Mouse (Mus musculus) forebrain, embryonic 12.5 days (tissue): Measurements from ENCODE around the gene Unc13c. TPM values are rescaled to one million over a fixed set of nuclear protein-coding genes. Genes with fewer than 3 reads are reported as not detected.
A peak's percentile ranks its signal among the peaks of the same experiment; 100 is the strongest.

Source experiments
- ATAC-seq: fragments of 200-750 bp; cut with Nextera tagmentation; 2 replicates; pipeline ENCODE4 v1.8.0; 2017; ENCODE audit warnings: moderate TSS enrichment; ENCODE audit not compliant: low FRiP score
- H3K27ac ChIP-seq: fragments of 300-500 bp; sonication (generic); 2 replicates; pipeline ENCODE4 v1.5.1; 2016; ENCODE audit warnings: mild to moderate bottlenecking
- H3K27me3 ChIP-seq: fragments of 300-500 bp; sonication (generic); 2 replicates; pipeline ENCODE4 v1.6.1; 2016; ENCODE audit warnings: mild to moderate bottlenecking
- H3K36me3 ChIP-seq: fragments of 300-500 bp; sonication (generic); replicated peaks from 2 replicates; pipeline ENCODE4 v1.6.1; 2016; ENCODE audit warnings: mild to moderate bottlenecking
- H3K4me1 ChIP-seq: fragments of 300-500 bp; sonication (generic); 2 replicates; pipeline ENCODE4 v1.6.1; 2016
- H3K4me2 ChIP-seq: fragments of 300-500 bp; sonication (generic); 2 replicates; pipeline ENCODE4 v1.6.1; 2016; ENCODE audit warnings: mild to moderate bottlenecking, moderate library complexity
- H3K4me3 ChIP-seq: fragments of 300-500 bp; sonication (generic); replicated peaks from 2 replicates; pipeline ENCODE4 v1.5.1; 2016; ENCODE audit warnings: mild to moderate bottlenecking
- H3K9ac ChIP-seq: fragments of 300-500 bp; sonication (generic); 2 replicates; pipeline ENCODE4 v1.6.1; 2016; ENCODE audit warnings: mild to moderate bottlenecking
- H3K9me3 ChIP-seq: fragments of 300-500 bp; sonication (generic); 2 replicates; pipeline ENCODE4 v1.6.1; 2016
- WGBS: fragments of 180-500 bp; shearing (Covaris S2); methylation state at CpG from one replicate; pipeline ENCODE4 v1.1.7; 2016; 5-methylcytosine and 5-hydroxymethylcytosine counted together
- polyA plus RNA-seq: library from polyadenylated mRNA; unstranded; fragments of >200 nt; fragmentation: Nextera tagmentation; extraction: Ambion mirVana; gene quantifications from 2 replicates; pipeline ENCODE4 v1.2.1, GENCODE M21; 2016

Gene Unc13c
- polyA plus RNA-seq, 1 experiment from 2014 or later = 0.46 TPM

DNA sequence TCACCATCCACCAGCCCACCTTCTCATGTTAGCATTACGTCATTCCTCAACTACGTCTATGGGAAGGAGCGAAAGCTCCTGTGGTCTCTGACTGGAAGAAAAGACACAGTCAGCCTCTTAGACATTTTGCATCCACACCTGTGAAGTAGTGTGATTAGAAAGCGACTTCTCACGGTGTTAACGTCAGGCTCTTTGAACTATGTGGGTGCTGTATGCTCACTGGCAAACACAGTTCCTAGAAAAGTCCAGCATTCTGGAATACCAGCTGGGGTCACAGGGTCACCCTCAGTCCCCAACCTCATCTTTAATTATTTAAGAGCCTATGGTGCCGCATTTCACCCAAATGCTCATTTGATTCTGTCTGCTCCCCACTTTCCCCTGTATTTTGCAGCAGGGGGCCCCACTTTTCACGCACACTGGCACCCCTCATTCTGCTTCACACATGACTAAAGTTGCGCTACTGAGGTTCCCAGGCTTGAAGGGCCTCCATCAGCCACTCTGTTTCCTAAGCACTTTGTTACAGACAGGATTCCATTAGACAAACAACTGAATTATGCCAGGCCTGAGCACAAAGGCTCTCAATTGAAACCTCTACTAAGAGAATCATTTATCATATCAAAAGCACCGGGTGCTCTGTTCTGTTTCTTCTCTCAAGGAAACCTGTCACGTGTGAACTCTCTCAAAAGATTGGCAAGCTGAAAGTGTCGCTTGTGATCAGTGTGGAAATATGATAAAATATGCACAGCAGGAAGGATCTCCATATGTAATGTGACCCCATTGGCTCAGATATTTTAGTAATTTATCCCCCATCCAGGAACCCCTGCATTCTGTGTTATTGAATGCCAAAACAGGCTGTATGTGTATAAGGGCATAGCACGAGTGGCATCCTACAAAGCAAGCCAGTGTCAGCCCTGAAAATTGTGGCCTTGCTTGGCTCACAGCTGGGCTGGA lies 287.9 kb downstream of the Unc13c start:
- H3K4me3 ChIP-seq = no peak overlapping the region
- WGBS = 61% methylated on average over 13 of the region's 13 CpGs
- H3K27me3 ChIP-seq = no peaks in the 10 kb centered on the region
- peak overlapping the region; percentile 13; the same call in 1 of the 2 replicates for H3K27ac ChIP-seq
- no peak overlapping the region for H3K4me2 ChIP-seq
- H3K36me3 ChIP-seq = no peaks in the 10 kb centered on the region
- H3K4me1 ChIP-seq = peaks cover 11% of the 10 kb centered on the region
- no peak overlapping the region for H3K9ac ChIP-seq
- peak; percentile 55; the same call in 1 of the 2 replicates for ATAC-seq
- H3K9me3 ChIP-seq = no peaks in the 10 kb centered on the region

DNA sequence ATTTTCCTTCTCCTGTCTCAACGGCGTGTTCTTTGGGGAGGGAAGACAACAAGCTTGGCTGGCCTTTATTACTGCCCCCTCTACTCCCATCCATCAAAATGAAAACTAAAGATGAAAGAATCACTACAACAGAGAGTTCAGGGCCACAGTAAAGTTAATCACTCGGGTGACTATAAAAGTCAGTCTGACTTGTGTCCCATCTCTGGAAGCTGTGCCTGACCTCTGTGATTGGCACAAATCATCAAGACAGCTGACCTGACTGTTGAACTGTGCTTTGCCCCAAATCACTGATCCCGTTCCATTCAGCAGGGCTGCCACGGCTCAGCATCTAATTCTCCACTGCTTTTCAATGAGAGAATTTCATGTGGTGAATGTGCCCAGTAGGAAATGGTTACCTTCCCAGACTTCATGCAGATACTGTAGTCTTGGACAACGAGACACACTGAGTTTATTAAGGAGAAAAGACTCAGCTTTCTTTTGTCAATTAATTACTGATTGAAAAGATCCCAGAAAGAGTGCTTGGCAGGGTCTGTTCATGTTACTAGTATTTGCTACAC lies 297.0 kb downstream of the Unc13c start:
- 63% methylated on average over 6 of the region's 6 CpGs for WGBS
- Histone ChIP-seq H3K9ac (no peak overlapping the region), H3K9me3 (no peaks in the 10 kb centered on the region), H3K4me2 (no peak overlapping the region), H3K4me3 (no peak overlapping the region), H3K36me3 (no peaks in the 10 kb centered on the region), H3K4me1 (no peaks in the 10 kb centered on the region), H3K27ac (no peak overlapping the region), H3K27me3 (no peaks in the 10 kb centered on the region)
- ATAC-seq = no peak

DNA sequence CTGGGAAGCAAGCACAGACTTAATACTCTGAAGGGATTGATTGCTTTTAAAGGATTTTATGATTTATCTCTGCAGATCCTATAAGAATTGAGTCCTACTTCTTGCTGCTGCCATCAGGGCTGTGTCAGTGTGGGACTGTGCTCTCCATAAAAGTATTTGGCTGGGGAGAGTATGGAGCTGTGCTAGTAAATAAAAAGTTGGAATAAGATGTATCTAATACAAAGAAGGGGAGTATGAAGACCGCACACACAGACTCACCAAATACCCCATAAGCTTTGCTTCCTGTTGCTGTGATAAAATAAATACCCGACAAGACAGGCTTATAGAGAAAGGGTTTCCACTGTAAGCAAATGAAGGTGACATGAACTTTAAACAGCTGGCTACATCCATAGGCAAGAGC lies 298.7 kb downstream of the Unc13c start:
- no peaks in the 10 kb centered on the region for H3K9me3 ChIP-seq
- no peaks in the 10 kb centered on the region for H3K36me3 ChIP-seq
- WGBS = 89% methylated on average over 2 of the region's 2 CpGs
- no peak overlapping the region for H3K9ac ChIP-seq
- ATAC-seq = no peak
- H3K4me1 ChIP-seq = no peaks in the 10 kb centered on the region
- H3K4me3 ChIP-seq = no peak overlapping the region
- no peaks in the 10 kb centered on the region for H3K27me3 ChIP-seq
- H3K4me2 ChIP-seq = no peak overlapping the region
- H3K27ac ChIP-seq = no peak overlapping the region

DNA sequence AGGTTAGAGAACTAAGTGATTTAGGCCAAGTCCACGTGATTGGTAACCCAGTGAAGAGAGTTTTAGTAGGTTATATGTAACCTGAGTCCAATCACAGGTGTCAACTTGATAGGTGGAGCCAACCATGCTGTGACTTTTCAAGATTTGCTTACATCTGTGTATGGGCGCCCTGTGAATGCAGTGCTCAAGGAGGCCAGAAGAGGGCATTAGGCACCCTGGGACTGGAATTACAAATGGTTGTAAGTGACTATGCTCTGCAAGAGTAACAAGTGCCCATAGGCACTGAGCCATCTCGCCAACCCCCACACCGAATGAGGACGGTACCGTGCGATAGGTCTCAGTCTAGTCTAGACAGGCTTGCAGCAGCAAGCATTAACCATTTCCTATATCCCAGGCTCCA lies 305.9 kb downstream of the Unc13c start:
- Histone ChIP-seq H3K4me2 (no peak overlapping the region), H3K9me3 (0 out of 2 replicates have a peak, but pooled peaks cover 4% of the 10 kb centered on the region), H3K27me3 (no peaks in the 10 kb centered on the region), H3K9ac (no peak overlapping the region), H3K27ac (no peak overlapping the region), H3K4me3 (no peak overlapping the region), H3K36me3 (no peaks in the 10 kb centered on the region), H3K4me1 (peaks cover 7% of the 10 kb centered on the region)
- WGBS = 87% methylated on average over 7 of the region's 7 CpGs
- no peak for ATAC-seq

DNA sequence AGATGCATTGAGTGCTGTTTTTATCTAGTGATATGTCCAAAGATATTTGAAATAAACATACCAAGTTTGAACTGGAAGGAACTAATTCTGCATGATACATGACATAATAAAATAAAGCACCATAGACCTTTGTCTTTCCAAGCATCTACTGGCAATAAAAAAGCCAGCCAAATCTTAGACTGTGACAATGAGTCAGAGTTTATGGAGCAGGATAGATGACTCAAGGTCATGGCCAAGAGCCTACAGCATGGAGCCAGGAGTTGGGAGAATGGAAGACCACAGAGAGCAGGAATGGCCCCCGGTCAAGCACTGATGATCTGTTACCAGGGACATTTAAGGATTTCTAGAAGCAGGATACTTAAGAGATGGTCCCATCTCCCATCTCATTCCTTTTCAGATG lies 319.7 kb downstream of the Unc13c start:
- WGBS = 100% methylated on average over 1 of the region's 1 CpGs
- Histone ChIP-seq H3K4me1 (no peaks in the 10 kb centered on the region), H3K9me3 (no peaks in the 10 kb centered on the region), H3K9ac (no peak overlapping the region), H3K4me3 (no peak overlapping the region), H3K4me2 (no peak overlapping the region), H3K27me3 (no peaks in the 10 kb centered on the region), H3K36me3 (no peaks in the 10 kb centered on the region), H3K27ac (no peak overlapping the region)
- no peak for ATAC-seq

DNA sequence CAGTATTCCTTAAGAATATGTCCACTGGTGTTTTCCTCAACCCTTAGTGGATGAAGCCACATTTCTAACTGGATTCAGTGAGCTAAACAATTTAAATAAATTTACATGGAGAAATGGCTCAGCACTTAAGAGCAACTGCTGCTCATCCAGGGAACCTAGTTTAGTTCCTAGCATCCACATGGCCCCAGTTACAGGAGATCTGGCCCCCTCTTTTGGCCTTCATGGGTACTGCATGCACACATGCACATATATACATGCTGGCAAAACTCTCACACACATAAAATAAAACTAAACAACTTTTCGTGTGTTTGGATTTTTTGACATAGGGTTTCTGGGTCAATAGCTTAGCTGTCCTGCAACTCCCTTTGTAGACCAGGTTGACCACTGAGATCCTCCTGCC lies 330.6 kb downstream of the Unc13c start:
- Histone ChIP-seq H3K27ac (no peak overlapping the region), H3K9me3 (no peaks in the 10 kb centered on the region), H3K4me2 (no peak overlapping the region), H3K36me3 (no peaks in the 10 kb centered on the region), H3K4me1 (no peaks in the 10 kb centered on the region), H3K9ac (no peak overlapping the region), H3K4me3 (no peak overlapping the region), H3K27me3 (no peaks in the 10 kb centered on the region)
- WGBS = 94% methylated on average over 1 of the region's 1 CpGs
- ATAC-seq = no peak

DNA sequence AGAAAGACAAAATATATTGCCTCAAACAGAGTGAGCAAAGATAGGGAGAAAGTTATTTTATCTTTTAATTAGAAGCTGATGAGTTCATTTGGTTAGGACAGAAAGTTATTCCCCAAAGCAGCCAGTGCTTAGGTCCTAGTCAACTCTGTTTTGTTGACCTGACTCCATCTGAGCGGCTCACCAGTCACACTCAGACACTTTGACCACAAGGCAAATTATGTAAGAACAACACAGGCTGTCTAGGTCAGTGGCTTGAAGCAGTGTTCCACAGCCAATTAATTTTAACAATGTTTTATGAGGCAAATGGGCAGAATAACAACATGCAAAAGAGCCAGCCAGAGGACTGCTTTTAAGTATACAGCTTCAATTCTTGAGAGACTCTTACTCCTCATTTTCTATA lies 343.6 kb downstream of the Unc13c start:
- Histone ChIP-seq H3K27ac (no peak overlapping the region), H3K9me3 (no peaks in the 10 kb centered on the region), H3K4me2 (no peak overlapping the region), H3K9ac (no peak overlapping the region), H3K4me3 (no peak overlapping the region), H3K36me3 (no peaks in the 10 kb centered on the region), H3K4me1 (no peaks in the 10 kb centered on the region), H3K27me3 (no peaks in the 10 kb centered on the region)
- no peak for ATAC-seq
- 86% methylated on average over 1 of the region's 1 CpGs for WGBS

DNA sequence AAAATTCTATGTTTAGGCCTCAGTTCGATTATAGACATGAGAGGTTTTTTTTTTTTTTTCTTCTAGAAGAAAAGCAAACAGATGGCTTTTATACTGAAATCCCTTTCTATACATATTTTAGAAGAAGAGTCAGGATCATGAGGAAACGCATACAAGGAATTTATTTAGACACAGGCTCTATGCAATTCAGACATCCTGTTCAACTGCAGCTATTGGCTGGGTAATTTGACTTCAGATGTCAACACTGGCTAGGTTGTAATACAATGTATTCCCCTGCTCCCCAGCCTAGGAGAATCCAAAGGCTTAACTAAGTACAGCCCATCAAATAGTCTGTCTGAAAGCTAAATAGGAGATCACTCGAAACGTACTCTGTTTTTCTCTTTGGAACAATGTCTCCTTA lies 355.9 kb downstream of the Unc13c start:
- Histone ChIP-seq H3K4me2 (no peak overlapping the region), H3K4me3 (no peak overlapping the region), H3K36me3 (no peaks in the 10 kb centered on the region), H3K27me3 (no peaks in the 10 kb centered on the region), H3K4me1 (no peaks in the 10 kb centered on the region), H3K27ac (no peak overlapping the region), H3K9me3 (no peaks in the 10 kb centered on the region), H3K9ac (no peak overlapping the region)
- 84% methylated on average over 4 of the region's 4 CpGs for WGBS
- ATAC-seq = no peak

DNA sequence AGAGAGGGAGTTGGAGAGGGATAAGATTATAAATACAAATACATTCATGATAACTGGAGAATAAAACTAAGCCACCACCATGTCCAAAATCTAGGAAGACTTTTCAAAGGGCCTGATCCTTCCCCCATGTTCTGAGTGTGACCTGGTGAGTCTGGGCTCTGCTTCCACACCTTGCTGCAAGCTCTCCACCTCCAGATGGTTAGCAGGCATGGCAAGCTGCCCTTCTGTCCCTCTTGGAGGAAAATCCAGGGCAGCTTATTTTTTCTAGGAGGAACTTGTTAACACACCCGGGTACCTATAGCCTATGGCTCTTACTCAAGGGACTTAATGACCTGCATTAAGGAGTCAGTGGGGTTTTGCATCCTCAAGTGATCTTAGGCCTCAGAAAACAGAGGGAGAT lies 364.8 kb downstream of the Unc13c start:
- no peak for ATAC-seq
- WGBS = 76% methylated on average over 1 of the region's 1 CpGs
- Histone ChIP-seq H3K27ac (no peak overlapping the region), H3K4me2 (no peak overlapping the region), H3K9me3 (no peaks in the 10 kb centered on the region), H3K36me3 (no peaks in the 10 kb centered on the region), H3K4me3 (no peak overlapping the region), H3K27me3 (no peaks in the 10 kb centered on the region), H3K9ac (no peak overlapping the region), H3K4me1 (no peaks in the 10 kb centered on the region)

DNA sequence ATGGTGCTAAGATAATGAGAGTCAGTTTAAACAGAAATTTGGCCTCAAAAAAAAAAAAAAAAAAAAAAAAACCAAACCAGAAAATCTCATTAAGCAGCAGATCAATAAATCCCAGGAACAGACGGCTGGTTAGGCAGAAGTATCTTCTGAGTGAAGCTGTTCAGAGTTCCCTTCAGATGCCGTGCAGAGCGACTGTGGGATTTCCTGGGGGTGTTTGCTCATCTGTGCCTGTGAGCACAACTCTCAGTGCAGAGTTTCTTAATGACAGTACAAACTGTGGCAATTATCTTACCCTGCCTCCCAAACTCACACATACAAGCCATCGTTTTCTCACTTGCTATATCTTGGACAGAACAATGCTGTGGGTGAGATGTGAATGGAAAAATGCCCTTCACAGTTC lies 403.2 kb downstream of the Unc13c start:
- no peaks in the 10 kb centered on the region for H3K4me1 ChIP-seq
- H3K9ac ChIP-seq = no peak overlapping the region
- no peak overlapping the region for H3K4me2 ChIP-seq
- no peak overlapping the region for H3K27ac ChIP-seq
- 67% methylated on average over 4 of the region's 4 CpGs for WGBS
- no peaks in the 10 kb centered on the region for H3K36me3 ChIP-seq
- H3K9me3 ChIP-seq = no peaks in the 10 kb centered on the region
- ATAC-seq = no peak
- H3K27me3 ChIP-seq = no peaks in the 10 kb centered on the region
- H3K4me3 ChIP-seq = no peak overlapping the region

DNA sequence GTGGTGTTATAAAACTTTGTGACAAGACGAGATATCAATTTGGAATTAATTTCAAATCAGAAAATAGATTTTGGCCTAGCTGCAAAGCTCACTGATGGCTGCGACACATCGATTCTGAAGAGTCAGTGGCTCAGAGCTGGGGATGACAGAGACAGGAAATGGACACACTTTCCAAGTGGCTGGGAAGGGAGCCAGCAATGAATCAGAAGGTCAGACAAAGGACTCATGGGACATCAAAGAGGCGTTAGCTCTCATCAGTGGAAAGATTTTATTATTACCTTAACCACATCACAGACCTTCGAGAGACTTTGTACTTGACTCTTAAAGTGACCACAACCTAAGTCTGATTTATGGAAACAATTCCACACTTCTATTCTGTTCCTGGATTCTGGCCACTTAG lies 408.7 kb downstream of the Unc13c start:
- no peak for ATAC-seq
- Histone ChIP-seq H3K36me3 (no peaks in the 10 kb centered on the region), H3K27ac (no peak overlapping the region), H3K4me3 (no peak overlapping the region), H3K4me2 (no peak overlapping the region), H3K27me3 (no peaks in the 10 kb centered on the region), H3K9me3 (no peaks in the 10 kb centered on the region), H3K9ac (no peak overlapping the region), H3K4me1 (no peaks in the 10 kb centered on the region)
- WGBS = 85% methylated on average over 5 of the region's 5 CpGs

DNA sequence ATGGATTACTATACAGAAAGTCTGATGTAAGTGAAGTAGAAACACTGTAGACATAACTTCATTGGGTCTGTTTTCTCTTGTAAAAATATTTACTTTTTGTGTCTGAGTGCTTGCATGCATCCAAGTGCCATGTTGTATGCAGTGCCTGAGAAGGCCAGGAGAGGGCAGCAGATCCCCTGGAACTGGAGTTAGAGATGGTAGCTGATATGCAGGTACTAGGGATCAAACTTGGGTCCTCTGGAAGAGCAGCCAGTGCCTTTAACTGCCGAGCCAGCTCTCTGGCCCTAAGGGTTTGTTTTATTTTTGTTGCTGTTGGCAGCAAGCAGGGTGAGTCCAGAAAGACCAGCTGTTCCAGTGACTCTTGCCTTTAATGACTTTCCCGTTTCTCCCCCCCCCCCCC lies 411.0 kb downstream of the Unc13c start:
- Histone ChIP-seq H3K4me2 (no peak overlapping the region), H3K4me1 (no peaks in the 10 kb centered on the region), H3K27ac (no peak overlapping the region), H3K36me3 (no peaks in the 10 kb centered on the region), H3K9ac (no peak overlapping the region), H3K27me3 (no peaks in the 10 kb centered on the region), H3K9me3 (no peaks in the 10 kb centered on the region), H3K4me3 (no peak overlapping the region)
- ATAC-seq = no peak
- WGBS = 67% methylated on average over 2 of the region's 2 CpGs

DNA sequence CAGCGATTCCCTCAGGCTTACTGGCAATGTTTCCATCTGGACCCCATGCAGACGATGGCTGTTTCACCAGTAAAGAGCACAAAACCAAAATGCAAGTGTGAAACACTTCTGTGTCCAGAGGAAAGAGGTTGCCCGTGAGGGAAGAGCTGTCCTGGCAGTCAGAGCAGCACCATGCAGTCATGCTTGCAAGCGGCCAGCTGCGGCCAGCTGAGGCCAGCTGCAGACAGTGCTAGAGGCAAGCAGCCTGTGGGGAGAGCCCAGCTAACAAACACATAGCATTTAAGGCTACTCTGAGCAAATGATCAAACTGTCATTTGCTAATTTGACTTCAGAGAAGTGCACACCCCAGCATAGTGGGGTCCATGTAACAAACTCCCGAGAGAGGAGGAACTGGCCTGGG lies 413.4 kb downstream of the Unc13c start:
- WGBS = 87% methylated on average over 6 of the region's 6 CpGs
- Histone ChIP-seq H3K4me2 (no peak overlapping the region), H3K9me3 (no peaks in the 10 kb centered on the region), H3K9ac (no peak overlapping the region), H3K27me3 (no peaks in the 10 kb centered on the region), H3K27ac (no peak overlapping the region), H3K4me1 (no peaks in the 10 kb centered on the region), H3K4me3 (no peak overlapping the region), H3K36me3 (no peaks in the 10 kb centered on the region)
- ATAC-seq = no peak
